Mouse (Mus musculus): ENCODE results near the gene Gm14401. TPM values are rescaled to one million over a fixed set of nuclear protein-coding genes. Genes with fewer than 3 reads are reported as not detected.
"Not testable (repeated sequence)": the region's sequence is repeated elsewhere in the genome, so short reads cannot be mapped to it uniquely, and the experiment has no call there.

The Gm14401 gene
- not detected in 2 replicates for polyA plus RNA-seq (2014; fragmentation: Nextera tagmentation; extraction: Ambion mirVana)

DNA sequence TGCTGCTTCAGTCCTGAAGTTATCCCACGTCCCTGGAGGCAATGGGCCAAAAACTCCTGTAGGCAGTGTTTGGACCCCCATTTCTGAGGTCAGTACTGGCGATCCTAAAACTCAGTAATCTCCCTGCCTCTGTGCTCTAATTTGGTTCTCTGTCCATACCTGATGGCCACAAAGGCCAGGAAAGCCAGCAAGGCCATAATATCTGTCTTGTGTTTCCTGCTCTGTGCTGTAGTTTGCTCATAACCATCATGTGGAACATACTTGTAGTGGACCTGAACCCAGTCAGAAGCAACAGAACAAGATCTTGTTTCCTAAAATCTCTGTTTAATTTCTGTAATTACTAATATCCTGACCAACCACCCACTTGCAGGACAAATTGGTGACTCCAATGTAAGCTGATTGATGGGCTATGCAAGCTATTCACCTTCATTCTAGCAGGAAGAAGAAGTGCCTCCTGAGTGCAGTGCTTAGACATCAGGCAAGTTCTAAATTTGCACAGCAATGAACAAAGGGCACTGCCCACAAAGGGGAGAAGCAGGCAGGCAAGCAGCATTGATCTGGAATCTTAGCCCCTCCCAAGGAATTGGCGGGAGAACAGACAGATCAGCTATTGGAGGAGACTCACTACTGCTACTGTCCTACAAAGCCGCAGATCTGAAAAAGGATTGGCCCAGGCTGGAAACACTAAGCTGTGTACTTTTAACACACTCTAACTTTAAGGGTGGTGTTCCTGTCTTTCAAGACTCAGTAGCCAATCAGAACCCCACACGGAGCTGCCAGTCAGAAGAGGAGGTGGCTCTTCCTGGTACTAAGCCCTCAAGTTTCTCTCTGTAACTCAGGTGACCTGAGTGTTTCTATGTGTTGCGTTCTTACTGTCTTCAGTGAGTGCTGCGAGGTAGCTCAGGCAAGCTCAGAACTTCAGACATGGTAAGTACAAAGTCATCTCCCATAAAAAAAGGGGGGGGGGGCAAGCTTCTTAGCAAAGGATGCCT, at the start of gene Gm14401:
TSS of gene Gm14401 (plus strand) at position 889 of the 992 bp plus-strand sequence.
- not testable (repeated sequence) for H3K36me3 ChIP-seq (ENCODE audit: control insufficient read depth, insufficient read depth, low read length); H3K9me3 ChIP-seq (replicated peaks; ENCODE audit: control insufficient read depth, low read length); H3K4me2 ChIP-seq; H3K27ac ChIP-seq (ENCODE audit: low read depth, low read length); ATAC-seq (replicated peaks; ENCODE audit: insufficient number of reproducible peaks, low FRiP score, low TSS enrichment); H3K9ac ChIP-seq (ENCODE audit: low read depth, low read length); H3K4me1 ChIP-seq (ENCODE audit: control insufficient read depth, insufficient read depth, low read length); H3K27me3 ChIP-seq (ENCODE audit: control insufficient read depth, insufficient read depth, low read length); H3K4me3 ChIP-seq (ENCODE audit: low read depth, low read length)
- 63% methylated on average over 7 of the region's 7 CpGs for WGBS (ENCODE audit: insufficient replicate concordance)

DNA sequence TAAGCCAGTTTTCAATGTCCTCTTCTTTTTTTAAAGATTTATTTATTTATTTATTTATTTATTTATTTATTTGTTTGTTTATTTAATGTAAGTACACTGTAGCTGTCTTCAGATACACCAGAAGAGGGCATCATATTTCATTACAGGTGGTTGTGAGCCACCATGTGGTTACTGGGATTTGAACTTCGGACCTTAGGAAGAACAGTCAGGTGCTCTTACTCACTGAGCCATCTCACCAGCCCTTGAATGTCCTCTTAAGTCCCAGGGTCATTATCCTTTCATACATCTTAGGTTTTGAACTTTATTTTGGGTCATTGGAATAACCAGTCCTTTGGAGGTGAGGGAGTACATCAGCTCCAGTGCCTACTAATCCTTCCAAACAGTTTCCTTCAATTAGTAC, 1.3 kb upstream of the Gm14401 start:
- not testable (repeated sequence) for H3K4me3 ChIP-seq (ENCODE audit: low read depth, low read length); H3K9me3 ChIP-seq (replicated peaks; ENCODE audit: control insufficient read depth, low read length); H3K27ac ChIP-seq (ENCODE audit: low read depth, low read length); H3K27me3 ChIP-seq (ENCODE audit: control insufficient read depth, insufficient read depth, low read length); ATAC-seq (replicated peaks; ENCODE audit: insufficient number of reproducible peaks, low FRiP score, low TSS enrichment); H3K36me3 ChIP-seq (ENCODE audit: control insufficient read depth, insufficient read depth, low read length); H3K9ac ChIP-seq (ENCODE audit: low read depth, low read length); H3K4me2 ChIP-seq; H3K4me1 ChIP-seq (ENCODE audit: control insufficient read depth, insufficient read depth, low read length)
- WGBS (ENCODE audit: insufficient replicate concordance) = 76% methylated on average over 1 of the region's 1 CpGs

DNA sequence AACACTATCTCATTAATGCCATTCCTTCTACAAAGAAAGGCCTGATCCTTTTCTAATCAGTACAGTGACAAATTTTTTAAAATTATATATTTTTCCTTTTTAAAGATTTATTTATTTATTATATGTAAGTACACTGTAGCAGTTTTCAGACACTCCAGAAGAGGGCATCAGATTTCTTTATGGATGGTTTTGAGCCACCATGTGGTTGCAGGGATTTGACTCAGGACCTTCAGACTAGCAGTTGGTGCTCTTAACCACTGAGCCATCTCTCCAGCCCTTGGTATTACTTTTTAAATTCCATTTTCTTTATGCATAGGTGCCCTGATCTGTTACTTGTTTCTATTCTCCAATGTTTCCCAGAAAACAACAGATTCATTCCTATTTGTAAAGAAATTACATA, 895 bp downstream of the Gm14401 start:
- not testable (repeated sequence) for H3K4me3 ChIP-seq (ENCODE audit: low read depth, low read length); H3K27me3 ChIP-seq (ENCODE audit: control insufficient read depth, insufficient read depth, low read length); H3K4me2 ChIP-seq; H3K27ac ChIP-seq (ENCODE audit: low read depth, low read length); ATAC-seq (replicated peaks; ENCODE audit: insufficient number of reproducible peaks, low FRiP score, low TSS enrichment); H3K9ac ChIP-seq (ENCODE audit: low read depth, low read length); H3K4me1 ChIP-seq (ENCODE audit: control insufficient read depth, insufficient read depth, low read length); H3K36me3 ChIP-seq (ENCODE audit: control insufficient read depth, insufficient read depth, low read length); H3K9me3 ChIP-seq (replicated peaks; ENCODE audit: control insufficient read depth, low read length)

GRCm38 (mm10) chr2:177079866-177080265, 5.7 kb downstream of the Gm14401 start:
- ATAC-seq (replicated peaks; ENCODE audit: insufficient number of reproducible peaks, low FRiP score, low TSS enrichment) = not testable (repeated sequence)

DNA sequence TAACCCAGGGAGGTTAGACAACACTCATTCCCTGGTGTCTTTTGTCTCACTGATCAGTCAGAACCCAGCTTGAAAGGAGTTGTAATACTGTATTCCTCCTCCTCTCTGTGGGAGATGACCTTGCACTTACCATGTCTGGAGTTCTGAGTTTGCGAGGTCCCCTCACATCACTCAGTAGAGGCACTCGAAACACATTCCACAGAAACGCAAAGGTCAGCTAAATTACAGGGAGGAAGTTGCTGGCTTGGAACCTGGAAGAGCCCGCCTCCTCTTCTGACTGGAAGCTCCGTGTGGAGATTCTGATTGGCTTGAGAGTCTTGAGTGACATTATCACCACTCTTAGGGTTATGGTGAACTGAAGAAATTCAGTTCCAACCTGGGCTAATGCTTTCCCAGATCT, 35.0 kb downstream of the Gm14401 start:
- not testable (repeated sequence) for H3K4me1 ChIP-seq (ENCODE audit: control insufficient read depth, insufficient read depth, low read length); H3K4me2 ChIP-seq; H3K9ac ChIP-seq (ENCODE audit: low read depth, low read length); H3K27ac ChIP-seq (ENCODE audit: low read depth, low read length); ATAC-seq (replicated peaks; ENCODE audit: insufficient number of reproducible peaks, low FRiP score, low TSS enrichment); H3K9me3 ChIP-seq (replicated peaks; ENCODE audit: control insufficient read depth, low read length); H3K36me3 ChIP-seq (ENCODE audit: control insufficient read depth, insufficient read depth, low read length); H3K4me3 ChIP-seq (ENCODE audit: low read depth, low read length); H3K27me3 ChIP-seq (ENCODE audit: control insufficient read depth, insufficient read depth, low read length)
- 74% methylated on average over 5 of the region's 5 CpGs for WGBS (ENCODE audit: insufficient replicate concordance)

More at GRCm38 (mm10) chr2:177079866-177080265, 5.7 kb downstream of the Gm14401 start:
- H3K4me2 ChIP-seq; H3K4me3 ChIP-seq (ENCODE audit: low read depth, low read length); H3K4me1 ChIP-seq (ENCODE audit: control insufficient read depth, insufficient read depth, low read length); H3K27me3 ChIP-seq (ENCODE audit: control insufficient read depth, insufficient read depth, low read length); H3K9ac ChIP-seq (ENCODE audit: low read depth, low read length); H3K27ac ChIP-seq (ENCODE audit: low read depth, low read length); H3K9me3 ChIP-seq (replicated peaks; ENCODE audit: control insufficient read depth, low read length); H3K36me3 ChIP-seq (ENCODE audit: control insufficient read depth, insufficient read depth, low read length): not testable (repeated sequence)
- 53% methylated on average over 1 of the region's 1 CpGs for WGBS (ENCODE audit: insufficient replicate concordance)

- not testable (repeated sequence) for H3K9ac ChIP-seq (ENCODE audit: low read depth, low read length); ATAC-seq (replicated peaks; ENCODE audit: insufficient number of reproducible peaks, low FRiP score, low TSS enrichment); H3K27ac ChIP-seq (ENCODE audit: low read depth, low read length); H3K36me3 ChIP-seq (ENCODE audit: control insufficient read depth, insufficient read depth, low read length); H3K9me3 ChIP-seq (replicated peaks; ENCODE audit: control insufficient read depth, low read length); H3K4me3 ChIP-seq (ENCODE audit: low read depth, low read length); H3K4me1 ChIP-seq (ENCODE audit: control insufficient read depth, insufficient read depth, low read length); H3K4me2 ChIP-seq; H3K27me3 ChIP-seq (ENCODE audit: control insufficient read depth, insufficient read depth, low read length)
- WGBS (ENCODE audit: insufficient replicate concordance) = 44% methylated on average over 1 of the region's 1 CpGs
Measured at GRCm38 (mm10) chr2:177129097-177129496, 55.0 kb downstream of the Gm14401 start.

Other genes with a start within 250 kb of the Gm14401 start
- not detected in 2 replicates for gene Gm14408, start 243.2 kb upstream of the Gm14401 start, polyA plus RNA-seq (2014; fragmentation: Nextera tagmentation; extraction: Ambion mirVana)
- 10.0 and 10.6 TPM in 2 replicates for gene Gm14296, start 146.5 kb upstream of the Gm14401 start, polyA plus RNA-seq (2014; fragmentation: Nextera tagmentation; extraction: Ambion mirVana)
- 11.9 and 13.8 TPM in 2 replicates for gene Gm14419, start 73.4 kb upstream of the Gm14401 start, polyA plus RNA-seq (2014; fragmentation: Nextera tagmentation; extraction: Ambion mirVana)
- gene Gm14410, start 132.1 kb downstream of the Gm14401 start, polyA plus RNA-seq (2014; fragmentation: Nextera tagmentation; extraction: Ambion mirVana) = 24.0 and 24.4 TPM in 2 replicates
- gene Gm14409, start 192.7 kb downstream of the Gm14401 start, polyA plus RNA-seq (2014; fragmentation: Nextera tagmentation; extraction: Ambion mirVana) = not detected in 2 replicates
- gene Gm14412, start 250.0 kb downstream of the Gm14401 start, polyA plus RNA-seq (2014; fragmentation: Nextera tagmentation; extraction: Ambion mirVana) = 0.40 and 0.59 TPM in 2 replicates

All from heart, embryonic 11.5 days (tissue).